ENCODE assay signal across 12 mouse cellular contexts in the genomic region with DNA sequence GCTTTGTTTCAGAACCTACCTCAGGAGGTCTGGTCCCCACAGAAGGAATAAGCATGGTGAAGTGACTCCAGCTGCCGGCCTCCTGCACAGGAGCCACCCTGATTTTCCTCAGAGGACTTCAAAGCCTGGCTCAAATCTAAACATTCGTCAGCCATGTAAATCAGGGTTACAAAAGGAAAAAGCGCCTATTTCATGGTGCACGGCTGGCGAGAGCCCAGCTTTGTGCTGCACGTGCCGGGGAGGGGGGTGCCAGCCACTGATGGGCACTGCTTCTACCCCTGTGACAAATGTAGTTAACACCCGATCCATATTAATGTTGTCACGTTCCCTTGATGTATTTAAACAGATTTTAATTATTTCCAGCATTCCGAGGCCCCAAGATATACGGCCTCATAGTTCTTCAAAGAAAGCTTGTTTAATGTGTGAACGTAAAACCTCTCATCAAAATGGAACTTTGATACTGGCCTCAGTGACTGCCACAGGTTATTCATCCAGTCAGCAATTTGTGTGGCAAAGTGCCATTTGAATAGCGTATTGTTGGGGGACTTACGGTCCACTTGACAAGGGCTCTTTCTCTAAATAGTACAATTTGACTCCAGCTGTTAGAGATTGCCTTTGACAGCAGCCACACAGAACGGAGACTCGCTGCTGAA.
DNase-seq lines count a peak whose midpoint lies in the region; ATAC-seq lines count a peak whose summit lies in the region.
"Had no signal": no experiment of that assay in that cellular context is flagged by ENCODE, and none has a peak within 500 bp of the region (broad histone marks: within the 10 kb centered on the region; RNA-seq: fewer than 3 reads in every experiment).

No protein-coding gene starts in this region.

- H3K27me3 ChIP-seq in heart, embryonic 13.5 days (replicated peaks) = no peaks in the 10 kb centered on the region
- no peaks in the 10 kb centered on the region for H3K27me3 ChIP-seq in embryonic facial prominence, embryonic 12.5 days
- H3K27me3 ChIP-seq in hindbrain, embryonic 16.5 days (replicated peaks; ENCODE audit: control insufficient read depth, insufficient read depth, low read length) = peaks cover 9% of the 10 kb centered on the region

- peak overlapping the region; percentile 35 for H3K4me2 ChIP-seq in heart, embryonic 13.5 days
- H3K4me2 ChIP-seq in embryonic facial prominence, embryonic 12.5 days (replicated peaks) = peak overlapping the region; percentile 6; the same call in 1 of the 2 replicates
- peak overlapping the region; percentile 46 for H3K4me2 ChIP-seq in hindbrain, embryonic 16.5 days (ENCODE audit: low read length)

- H3K9me3 ChIP-seq in heart, embryonic 13.5 days = no peaks in the 10 kb centered on the region
- no peaks in the 10 kb centered on the region for H3K9me3 ChIP-seq in embryonic facial prominence, embryonic 12.5 days
- no peaks in the 10 kb centered on the region for H3K9me3 ChIP-seq in hindbrain, embryonic 16.5 days (ENCODE audit: control insufficient read depth, low read length)

- no peak overlapping the region for H3K4me3 ChIP-seq in heart, embryonic 13.5 days
- no peak overlapping the region for H3K4me3 ChIP-seq in embryonic facial prominence, embryonic 12.5 days
- H3K4me3 ChIP-seq in hindbrain, embryonic 16.5 days (ENCODE audit: low read length) = peak overlapping the region; percentile 7

- no peak overlapping the region for H3K27ac ChIP-seq in heart, embryonic 13.5 days (replicated peaks)
- H3K27ac ChIP-seq in embryonic facial prominence, embryonic 12.5 days = no peak overlapping the region
- no peak overlapping the region for H3K27ac ChIP-seq in hindbrain, embryonic 16.5 days (ENCODE audit: low read depth, low read length)
- H3K27ac ChIP-seq: liver, embryonic 14.5 days had no signal

- WGBS in heart, embryonic 13.5 days = 51% methylated on average over 16 of the region's 16 CpGs
- WGBS in embryonic facial prominence, embryonic 12.5 days = 23% methylated on average over 16 of the region's 16 CpGs
- WGBS in hindbrain, embryonic 16.5 days = 5% methylated on average over 16 of the region's 16 CpGs

- intact Hi-C loops in heart, postnatal 25 days (cut with DNase I) = no loop called here

- no peak for DNase-seq in heart, postnatal 25 days (ENCODE audit: low spot score)
- DNase-seq in neural tube, embryonic 10.5 days (ENCODE audit: extremely low spot score, low spot score) = peak; percentile 42
- DNase-seq in c-Kit-positive CD71-positive TER-119-positive erythroid progenitor cells, embryonic 14.5 days (ENCODE audit: low spot score) = no peak
- no peak for DNase-seq in adrenal gland, adult 8-10 months
- DNase-seq in right cerebral cortex, postnatal 36 days (ENCODE audit: low spot score in 2 of 2) = no peak
- DNase-seq: cerebellum, adult 18-20 months; gastrocnemius, postnatal 14 days; kidney, adult 8-10 months had no signal

- ATAC-seq in heart, embryonic 13.5 days (ENCODE audit: extremely low read depth, insufficient number of reproducible peaks, low FRiP score, low TSS enrichment) = no peak
- ATAC-seq in embryonic facial prominence, embryonic 12.5 days (ENCODE audit: insufficient number of reproducible peaks, insufficient read depth, low FRiP score, low TSS enrichment) = no peak
- peak; percentile 79 for ATAC-seq in hindbrain, embryonic 16.5 days

- H3K9ac ChIP-seq in heart, embryonic 13.5 days = no peak overlapping the region
- H3K9ac ChIP-seq in embryonic facial prominence, embryonic 12.5 days = no peak overlapping the region
- H3K9ac ChIP-seq in hindbrain, embryonic 16.5 days (ENCODE audit: low read depth, low read length) = peak overlapping the region; percentile 43
- H3K9ac ChIP-seq: liver, embryonic 14.5 days had no signal

- peaks cover 9% of the 10 kb centered on the region for H3K4me1 ChIP-seq in heart, embryonic 13.5 days
- H3K4me1 ChIP-seq in embryonic facial prominence, embryonic 12.5 days = peaks cover 7% of the 10 kb centered on the region
- H3K4me1 ChIP-seq in hindbrain, embryonic 16.5 days (ENCODE audit: control insufficient read depth, insufficient read depth, low read depth, low read length) = peaks cover 5% of the 10 kb centered on the region; the same call in 1 of the 2 replicates

- no peaks in the 10 kb centered on the region for H3K36me3 ChIP-seq in heart, embryonic 13.5 days
- H3K36me3 ChIP-seq in embryonic facial prominence, embryonic 12.5 days = no peaks in the 10 kb centered on the region
- H3K36me3 ChIP-seq in hindbrain, embryonic 16.5 days (ENCODE audit: control insufficient read depth, insufficient read depth, low read length) = no peaks in the 10 kb centered on the region
